26 mouse cellular contexts compared by ENCODE assay signal in the genomic region with DNA sequence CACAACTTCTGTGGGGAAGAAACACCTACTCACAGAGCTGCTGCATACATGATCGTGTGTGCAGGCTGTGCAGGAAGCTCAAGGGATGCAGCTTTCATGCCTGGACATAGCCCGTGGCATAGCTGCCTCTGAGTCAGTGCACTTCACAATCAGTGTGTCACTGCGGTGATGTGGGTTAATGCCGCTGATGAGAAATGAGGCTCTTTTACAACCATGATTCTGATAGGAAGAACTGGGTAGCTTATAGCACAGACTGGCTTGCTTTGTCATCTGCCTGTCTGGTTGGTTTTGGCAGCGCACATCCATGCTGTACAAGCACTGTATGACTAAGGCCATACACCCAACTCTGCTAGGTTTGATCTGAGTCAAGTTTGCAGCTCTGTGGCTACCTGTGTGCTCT. TPM values are rescaled to one million over a fixed set of nuclear protein-coding genes. Genes with fewer than 3 reads are reported as not detected.
DNase-seq lines count a peak whose midpoint lies in the region; ATAC-seq lines count a peak whose summit lies in the region.
"Had no signal": no experiment of that assay in that cellular context is flagged by ENCODE, and none has a peak within 500 bp of the region (broad histone marks: within the 10 kb centered on the region; RNA-seq: fewer than 3 reads in every experiment).

No protein-coding gene starts in this region.

- no peak for ATAC-seq in neural tube, embryonic 15.5 days (ENCODE audit: low FRiP score)
- ATAC-seq: activated CD4-positive, CD25-positive, alpha-beta regulatory T cell, adult 4 months; CD4-positive, CD25-positive, alpha-beta regulatory T cell, adult 4 months; forebrain, embryonic 14.5 days; forebrain, postnatal 0 days; hindbrain, embryonic 16.5 days had no signal

- peaks cover 3% of the 10 kb centered on the region; the same call in 1 of the 2 replicates for H3K4me1 ChIP-seq in neural tube, embryonic 15.5 days
- H3K4me1 ChIP-seq: heart, embryonic 12.5 days; hindbrain, embryonic 10.5 days had no signal

- peak; percentile 28 for DNase-seq in urinary bladder, postnatal 14 days (ENCODE audit: low spot score)
- no peak for DNase-seq in urinary bladder, postnatal 10 days (ENCODE audit: low spot score)
- DNase-seq in 3T3-L1 (ENCODE audit: low read depth, low spot score) (peak; percentile 70), NIH3T3 (ENCODE audit: low read depth) (peak; percentile 60)
- no peak for DNase-seq in ovary, postnatal 36 days (ENCODE audit: low spot score)
- DNase-seq in lung, postnatal 4 days = no peak
- DNase-seq: adrenal gland, adult 8-10 months; adrenal gland, postnatal 25 days; B cell, adult 2 months; cerebellum, adult 11-12 months; cerebellum, adult 8-10 months; cerebellum, postnatal 10 days; forebrain, postnatal 0 days; gastrocnemius, postnatal 25 days; heart, adult 18-20 months; heart, postnatal 10 days; heart, postnatal 36 days had no signal

- H3K9ac ChIP-seq in neural tube, embryonic 15.5 days (replicated peaks) = no peak overlapping the region
- H3K9ac ChIP-seq: forebrain, postnatal 0 days; heart, embryonic 12.5 days; heart, embryonic 15.5 days; hindbrain, embryonic 13.5 days had no signal

- H3K4me3 ChIP-seq in neural tube, embryonic 15.5 days (replicated peaks) = no peak overlapping the region
- H3K4me3 ChIP-seq: heart, embryonic 12.5 days; heart, embryonic 15.5 days; hindbrain, embryonic 10.5 days; hindbrain, embryonic 13.5 days had no signal

- WGBS in neural tube, embryonic 15.5 days = 99% methylated on average over 5 of the region's 5 CpGs

- H3K36me3 ChIP-seq in neural tube, embryonic 15.5 days = peaks cover 17% of the 10 kb centered on the region

- H3K9me3 ChIP-seq in neural tube, embryonic 15.5 days (replicated peaks) = no peaks in the 10 kb centered on the region
- H3K9me3 ChIP-seq: heart, embryonic 12.5 days; heart, embryonic 15.5 days; hindbrain, embryonic 10.5 days; hindbrain, embryonic 13.5 days had no signal

- no peaks in the 10 kb centered on the region for H3K27me3 ChIP-seq in neural tube, embryonic 15.5 days (replicated peaks)
- H3K27me3 ChIP-seq: heart, embryonic 12.5 days; heart, embryonic 15.5 days; hindbrain, embryonic 13.5 days had no signal

- no peak overlapping the region for H3K4me2 ChIP-seq in neural tube, embryonic 15.5 days
- H3K4me2 ChIP-seq: heart, embryonic 12.5 days; heart, embryonic 15.5 days; hindbrain, embryonic 13.5 days had no signal

- no peak overlapping the region for H3K27ac ChIP-seq in neural tube, embryonic 15.5 days (replicated peaks)
- H3K27ac ChIP-seq: heart, embryonic 15.5 days; hindbrain, embryonic 10.5 days; hindbrain, embryonic 13.5 days had no signal

RNA-seq across cellular contexts. Expression of a gene that starts 52.7 kb away (rescaled TPM):
- 53.2 and 56.8 TPM in 2 replicates for polyA plus RNA-seq in neural tube, embryonic 15.5 days (2015; fragmentation: Nextera tagmentation; extraction: Ambion mirVana)

Comparison
In these comparisons a context has a peak if more than half of its experiments do, and no peak if none do; other contexts are left out.
1. DNase-seq: peak in urinary bladder, postnatal 14 days (single experiment), 3T3-L1 (single experiment) and NIH3T3 (single experiment); none in urinary bladder, postnatal 10 days (single experiment), ovary, postnatal 36 days (single experiment) and lung, postnatal 4 days (0 of 2).